Mouse (Mus musculus): ENCODE measurements around the gene Grin2b.

Grin2b gene

GRCm38 (mm10) chr6:135907137-135907536 lies 266.2 kb downstream of the Grin2b start:
- peak; percentile 20 for ATAC-seq (ENCODE audit: low TSS enrichment)

GRCm38 (mm10) chr6:135904391-135904790 lies 268.9 kb downstream of the Grin2b start:
- ATAC-seq (ENCODE audit: low TSS enrichment): no peak

- ATAC-seq (ENCODE audit: low TSS enrichment): peak; percentile 69
Observed at GRCm38 (mm10) chr6:135900410-135900809, 272.9 kb downstream of the Grin2b start.

- peak; percentile 50 for ATAC-seq (ENCODE audit: low TSS enrichment)
Observed at GRCm38 (mm10) chr6:135899225-135899624, 274.1 kb downstream of the Grin2b start.

- peak; percentile 56 for ATAC-seq (ENCODE audit: low TSS enrichment)
Observed at GRCm38 (mm10) chr6:135894793-135895228, 278.5 kb downstream of the Grin2b start.

- ATAC-seq (ENCODE audit: low TSS enrichment): peak; percentile 11; the same call in 1 of the 2 replicates
Observed at GRCm38 (mm10) chr6:135882611-135883010, 290.7 kb downstream of the Grin2b start.

GRCm38 (mm10) chr6:135876163-135876726 lies 297.1 kb downstream of the Grin2b start:
- ATAC-seq (ENCODE audit: low TSS enrichment): peak; percentile 32; the same call in 1 of the 2 replicates

- no peak for ATAC-seq (ENCODE audit: low TSS enrichment)
Observed at GRCm38 (mm10) chr6:135874626-135875025, 298.7 kb downstream of the Grin2b start.

- ATAC-seq (ENCODE audit: low TSS enrichment): peak; percentile 87
Observed at GRCm38 (mm10) chr6:135865832-135866231, 307.5 kb downstream of the Grin2b start.

GRCm38 (mm10) chr6:135863965-135864364 lies 309.3 kb downstream of the Grin2b start:
- ATAC-seq (ENCODE audit: low TSS enrichment): peak; percentile 38

- peak; percentile 72 for ATAC-seq (ENCODE audit: low TSS enrichment)
Observed at GRCm38 (mm10) chr6:135859502-135859901, 313.8 kb downstream of the Grin2b start.

GRCm38 (mm10) chr6:135854173-135854591 lies 319.1 kb downstream of the Grin2b start:
- peak; percentile 79 for ATAC-seq (ENCODE audit: low TSS enrichment)

- ATAC-seq (ENCODE audit: low TSS enrichment): no peak
Observed at GRCm38 (mm10) chr6:135843755-135844154, 329.6 kb downstream of the Grin2b start.

GRCm38 (mm10) chr6:135836353-135836752 lies 337.0 kb downstream of the Grin2b start:
- peak; percentile 42 for ATAC-seq (ENCODE audit: low TSS enrichment)

- ATAC-seq (ENCODE audit: low TSS enrichment): no peak
Observed at GRCm38 (mm10) chr6:135833542-135833941, 339.8 kb downstream of the Grin2b start.

GRCm38 (mm10) chr6:135832041-135832440 lies 341.3 kb downstream of the Grin2b start:
- peak; percentile 15; the same call in 1 of the 2 replicates for ATAC-seq (ENCODE audit: low TSS enrichment)

- no peak for ATAC-seq (ENCODE audit: low TSS enrichment)
Observed at GRCm38 (mm10) chr6:135831032-135831431, 342.3 kb downstream of the Grin2b start.

GRCm38 (mm10) chr6:135829458-135829857 lies 343.9 kb downstream of the Grin2b start:
- ATAC-seq (ENCODE audit: low TSS enrichment): no peak

GRCm38 (mm10) chr6:135828976-135829375 lies 344.3 kb downstream of the Grin2b start:
- no peak for ATAC-seq (ENCODE audit: low TSS enrichment)

- ATAC-seq (ENCODE audit: low TSS enrichment): peak; percentile 35
Observed at GRCm38 (mm10) chr6:135827942-135828341, 345.4 kb downstream of the Grin2b start.

GRCm38 (mm10) chr6:135827317-135827716 lies 346.0 kb downstream of the Grin2b start:
- peak; percentile 56 for ATAC-seq (ENCODE audit: low TSS enrichment)

GRCm38 (mm10) chr6:135826776-135827175 lies 346.5 kb downstream of the Grin2b start:
- ATAC-seq (ENCODE audit: low TSS enrichment): peak; percentile 9; the same call in 1 of the 2 replicates

GRCm38 (mm10) chr6:135817391-135817790 lies 355.9 kb downstream of the Grin2b start:
- ATAC-seq (ENCODE audit: low TSS enrichment): no peak

GRCm38 (mm10) chr6:135813755-135814154 lies 359.6 kb downstream of the Grin2b start:
- ATAC-seq (ENCODE audit: low TSS enrichment): no peak

All from frontal cortex, adult (tissue).